Mouse (Mus musculus) midbrain, embryonic 11.5 days (tissue): ENCODE measurements around the gene Adarb2. TPM values are rescaled to one million over a fixed set of nuclear protein-coding genes. Genes with fewer than 3 reads are reported as not detected.

Experiments
- ATAC-seq: fragments of 200-750 bp; cut with Nextera tagmentation; 2 replicates; pipeline ENCODE4 v1.8.0; 2017; ENCODE audit warnings: moderate TSS enrichment, moderate library complexity; ENCODE audit not compliant: low FRiP score
- DNase-seq: peaks from one replicate; pipeline ENCODE4 v3.0.0; 2015; ENCODE audit warnings: low spot score; ENCODE audit errors: missing footprints
- H3K27ac ChIP-seq: fragments of 300-500 bp; sonication (generic); 2 replicates; pipeline ENCODE4 v1.5.1; 2014; ENCODE audit warnings: low read depth, low read length
- H3K27me3 ChIP-seq: fragments of 300-500 bp; sonication (generic); 2 replicates; pipeline ENCODE4 v1.6.1; 2014; ENCODE audit warnings: mild to moderate bottlenecking, low read length, moderate library complexity, mixed read lengths; ENCODE audit not compliant: control insufficient read depth, insufficient read depth
- H3K36me3 ChIP-seq: fragments of 300-500 bp; sonication (generic); 2 replicates; pipeline ENCODE4 v1.6.1; 2014; ENCODE audit warnings: mild to moderate bottlenecking, low read length, moderate library complexity, mixed read lengths; ENCODE audit not compliant: control insufficient read depth, insufficient read depth
- H3K4me1 ChIP-seq: fragments of 300-500 bp; sonication (generic); 2 replicates; pipeline ENCODE4 v1.6.1; 2014; ENCODE audit warnings: low read length; ENCODE audit not compliant: control insufficient read depth, insufficient read depth
- H3K4me2 ChIP-seq: fragments of 300-500 bp; sonication (generic); 2 replicates; pipeline ENCODE4 v1.6.1; 2014; ENCODE audit warnings: mild to moderate bottlenecking, moderate library complexity
- H3K4me3 ChIP-seq: fragments of 300-500 bp; sonication (generic); 2 replicates; pipeline ENCODE4 v1.5.1; 2014; ENCODE audit warnings: low read depth, low read length
- H3K9ac ChIP-seq: fragments of 300-500 bp; sonication (generic); 2 replicates; pipeline ENCODE4 v1.6.1; 2014; ENCODE audit warnings: low read length
- H3K9me3 ChIP-seq: fragments of 300-500 bp; sonication (generic); 2 replicates; pipeline ENCODE4 v1.6.1; 2016; ENCODE audit warnings: low read length; ENCODE audit not compliant: control insufficient read depth
- WGBS: fragments of 180-500 bp; shearing (Covaris S2); extraction: QIAGEN DNeasy Blood & Tissue Kit; methylation state at CpG from one replicate; pipeline ENCODE4 v1.1.7; 2014; 5-methylcytosine and 5-hydroxymethylcytosine counted together
- polyA plus RNA-seq: library from polyadenylated mRNA; unstranded; fragments of >200 nt; fragmentation: Nextera tagmentation; extraction: Ambion mirVana; gene quantifications from 2 replicates; pipeline ENCODE4 v1.2.1, GENCODE M21; 2014

The Adarb2 gene
- polyA plus RNA-seq, 1 experiment from 2014 or later, result 5.9 TPM

DNA sequence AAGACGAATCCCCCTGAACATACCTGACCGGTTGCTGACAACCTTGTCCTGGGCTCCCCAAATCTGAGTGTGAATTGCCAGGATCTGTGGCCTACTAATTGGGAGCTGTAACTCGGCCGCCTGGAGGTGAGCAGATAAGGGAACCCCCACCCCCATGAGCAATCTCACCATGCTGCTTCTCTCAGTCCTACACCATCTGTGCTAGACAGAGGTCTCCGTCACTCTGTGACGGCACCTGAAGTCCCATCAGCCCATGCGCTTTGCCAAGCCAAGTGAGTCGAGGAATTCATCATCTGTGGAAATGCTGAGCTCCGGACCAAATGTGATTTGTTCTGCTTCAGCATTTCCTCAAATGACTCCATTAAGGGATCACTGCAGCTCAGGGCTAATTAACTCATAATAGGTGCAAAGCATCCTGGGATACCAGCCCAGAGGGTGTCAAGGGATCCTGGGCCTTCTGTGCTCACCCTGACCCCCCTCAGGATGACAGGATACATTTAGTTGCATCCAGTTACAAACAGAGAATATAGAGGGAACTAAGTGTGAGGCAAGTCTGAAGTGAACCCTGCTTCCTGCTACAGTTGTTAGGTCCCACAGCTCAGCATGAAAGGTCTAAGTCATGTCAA lies 462.1 kb downstream of the Adarb2 start:
- Histone ChIP-seq H3K4me2 (no peak overlapping the region), H3K4me1 (no peaks in the 10 kb centered on the region), H3K4me3 (no peak overlapping the region), H3K36me3 (no peaks in the 10 kb centered on the region), H3K9me3 (no peaks in the 10 kb centered on the region), H3K9ac (no peak overlapping the region), H3K27ac (no peak overlapping the region), H3K27me3 (no peaks in the 10 kb centered on the region)
- no peak for ATAC-seq
- DNase-seq, result peak; percentile 49
- WGBS, result 82% methylated on average over 9 of the region's 9 CpGs

DNA sequence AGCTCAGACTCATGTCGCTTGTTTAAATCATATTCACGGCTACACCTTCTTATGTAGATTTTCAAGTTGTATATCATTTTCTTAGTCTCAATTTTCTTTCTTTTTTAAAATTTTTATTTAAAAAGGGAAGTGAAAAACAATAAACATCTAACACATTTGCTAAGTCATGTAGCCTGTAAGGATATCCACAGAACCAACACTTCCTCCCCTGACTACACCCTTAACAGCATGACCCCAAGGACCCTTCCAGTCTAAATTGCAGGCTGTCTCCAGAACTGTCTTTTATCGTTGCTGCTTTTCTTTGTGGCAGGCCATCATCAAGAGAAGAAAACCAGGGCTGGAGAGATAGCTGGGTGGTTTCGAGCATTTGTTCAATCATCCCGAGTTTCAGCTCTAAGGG lies 474.5 kb downstream of the Adarb2 start:
- H3K4me3 ChIP-seq, result no peak overlapping the region
- 89% methylated on average over 5 of the region's 5 CpGs for WGBS

DNA sequence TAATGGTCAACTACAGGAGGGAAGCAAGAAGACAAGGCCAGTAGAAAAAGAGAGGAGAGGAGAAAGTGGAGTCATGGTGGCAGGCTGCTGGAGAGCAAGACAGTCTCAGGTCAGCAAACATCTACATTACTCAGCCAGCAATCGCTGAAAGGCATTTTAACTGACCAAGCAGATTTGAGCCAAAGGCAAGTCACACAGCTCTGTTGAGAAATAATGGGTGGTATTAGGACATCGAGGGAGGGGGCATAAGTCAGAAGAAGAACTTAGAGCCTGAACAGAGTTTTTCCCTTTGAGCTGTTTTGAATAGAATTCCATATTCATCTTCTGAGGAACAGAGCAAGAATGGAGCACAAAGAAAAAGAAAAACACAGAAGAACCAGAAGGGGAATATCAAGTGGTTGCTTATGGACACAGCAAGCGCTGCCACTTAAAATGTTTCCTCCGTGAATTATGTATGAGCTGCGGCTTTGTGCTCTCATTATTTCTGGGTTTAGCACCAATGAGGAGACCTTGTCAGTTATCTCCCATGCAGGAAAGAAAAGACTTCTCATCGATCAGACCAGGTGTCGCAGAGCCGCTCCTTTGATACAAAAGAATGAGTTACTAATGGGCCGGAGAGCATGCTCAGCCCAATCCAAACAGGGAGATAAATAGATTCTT lies 477.9 kb downstream of the Adarb2 start:
- 43% methylated on average over 9 of the region's 9 CpGs for WGBS
- DNase-seq, result peak; percentile 88
- peak; percentile 86 for ATAC-seq

More for the DNA sequence above, 474.5 kb downstream of the Adarb2 start:
- Histone ChIP-seq H3K9ac (no peak overlapping the region), H3K4me2 (no peak overlapping the region), H3K9me3 (no peaks in the 10 kb centered on the region), H3K4me1 (peaks cover 8% of the 10 kb centered on the region; the same call in 1 of the 2 replicates), H3K36me3 (no peaks in the 10 kb centered on the region), H3K27ac (no peak overlapping the region), H3K27me3 (no peaks in the 10 kb centered on the region)
- ATAC-seq, result no peak
- DNase-seq, result no peak

DNA sequence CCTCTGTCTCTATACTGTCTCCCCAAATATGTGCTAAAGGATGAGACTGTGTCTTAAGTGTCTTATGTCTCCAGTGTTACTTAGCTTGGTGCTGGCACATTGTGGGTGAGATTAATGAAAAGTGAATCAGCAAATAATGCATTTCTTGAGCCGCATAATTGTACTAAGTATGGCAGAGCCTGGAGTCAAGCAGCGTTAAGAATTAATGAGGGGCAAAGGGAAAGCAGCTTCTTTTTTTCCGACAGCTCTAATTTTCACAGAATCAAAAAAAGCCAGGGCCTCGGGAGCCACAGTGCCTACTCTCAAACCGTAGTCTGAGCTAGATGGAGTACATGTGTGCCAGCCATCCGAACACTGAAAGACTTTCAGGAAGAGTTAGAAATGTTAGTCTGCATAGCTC lies 488.8 kb downstream of the Adarb2 start:
- DNase-seq (no peak), ATAC-seq (no peak)
- Histone ChIP-seq H3K4me2 (no peak overlapping the region), H3K27me3 (no peaks in the 10 kb centered on the region), H3K36me3 (no peaks in the 10 kb centered on the region), H3K9me3 (no peaks in the 10 kb centered on the region), H3K4me1 (no peaks in the 10 kb centered on the region), H3K9ac (no peak overlapping the region), H3K4me3 (no peak overlapping the region), H3K27ac (no peak overlapping the region)
- 68% methylated on average over 6 of the region's 6 CpGs for WGBS

More for the DNA sequence above, 477.9 kb downstream of the Adarb2 start:
- no peak overlapping the region for H3K4me3 ChIP-seq
- H3K27me3 ChIP-seq, result no peaks in the 10 kb centered on the region
- H3K4me2 ChIP-seq, result no peak overlapping the region
- H3K9ac ChIP-seq, result no peak overlapping the region
- peak overlapping the region; percentile 32; the same call in 1 of the 2 replicates for H3K27ac ChIP-seq
- no peaks in the 10 kb centered on the region for H3K9me3 ChIP-seq
- no peaks in the 10 kb centered on the region for H3K36me3 ChIP-seq
- peaks cover 8% of the 10 kb centered on the region; the same call in 1 of the 2 replicates for H3K4me1 ChIP-seq

DNA sequence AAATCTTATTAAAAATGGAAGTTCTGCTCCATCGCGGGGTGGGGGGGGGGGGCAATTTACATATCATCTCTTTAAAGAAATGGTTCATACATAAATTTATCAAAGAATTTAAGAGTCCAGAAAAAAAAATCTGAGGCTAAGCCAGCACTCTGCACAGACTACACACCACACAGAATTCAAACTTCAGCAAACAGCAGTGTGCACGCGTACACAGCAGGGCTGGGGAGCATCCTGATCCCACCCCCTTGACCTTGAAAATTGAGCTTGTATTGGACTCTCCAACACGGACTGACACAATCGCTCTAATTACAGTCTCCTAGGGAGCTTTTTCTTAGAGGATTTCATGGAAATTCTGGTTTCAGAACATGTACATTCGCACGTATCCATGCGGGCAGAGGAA lies 490.1 kb downstream of the Adarb2 start:
- ATAC-seq (peak; percentile 54; the same call in 1 of the 2 replicates), DNase-seq (no peak)
- H3K27ac ChIP-seq, result no peak overlapping the region
- H3K9ac ChIP-seq, result no peak overlapping the region
- no peak overlapping the region for H3K4me3 ChIP-seq
- WGBS, result 86% methylated on average over 9 of the region's 9 CpGs
- H3K9me3 ChIP-seq, result no peaks in the 10 kb centered on the region
- no peaks in the 10 kb centered on the region for H3K27me3 ChIP-seq
- H3K4me2 ChIP-seq, result no peak overlapping the region
- H3K36me3 ChIP-seq, result no peaks in the 10 kb centered on the region
- H3K4me1 ChIP-seq, result no peaks in the 10 kb centered on the region

DNA sequence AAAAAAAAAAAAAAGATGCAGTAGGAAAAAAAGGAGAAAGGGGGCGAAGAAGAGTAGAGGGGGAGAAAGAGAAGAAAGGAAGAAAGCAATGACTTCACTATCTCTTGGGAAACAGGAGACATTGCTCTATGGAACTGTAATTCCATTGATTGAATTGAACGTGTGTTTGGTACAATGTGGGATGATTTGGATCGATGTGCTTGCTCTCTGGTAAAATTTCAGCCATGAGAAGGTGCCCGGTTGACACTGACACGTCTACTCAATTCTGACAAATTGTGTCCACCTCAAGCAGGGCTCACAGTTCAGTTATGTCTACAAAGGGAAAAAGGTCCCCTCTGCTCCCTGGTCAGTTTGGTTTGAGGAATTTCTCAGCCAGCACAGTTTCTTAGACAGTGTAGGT lies 495.8 kb downstream of the Adarb2 start:
- Histone ChIP-seq H3K4me3 (no peak overlapping the region), H3K27ac (no peak overlapping the region), H3K27me3 (no peaks in the 10 kb centered on the region), H3K9ac (no peak overlapping the region), H3K4me1 (no peaks in the 10 kb centered on the region), H3K36me3 (no peaks in the 10 kb centered on the region), H3K4me2 (no peak overlapping the region), H3K9me3 (no peaks in the 10 kb centered on the region)
- ATAC-seq, result no peak
- 87% methylated on average over 5 of the region's 5 CpGs for WGBS
- no peak for DNase-seq

DNA sequence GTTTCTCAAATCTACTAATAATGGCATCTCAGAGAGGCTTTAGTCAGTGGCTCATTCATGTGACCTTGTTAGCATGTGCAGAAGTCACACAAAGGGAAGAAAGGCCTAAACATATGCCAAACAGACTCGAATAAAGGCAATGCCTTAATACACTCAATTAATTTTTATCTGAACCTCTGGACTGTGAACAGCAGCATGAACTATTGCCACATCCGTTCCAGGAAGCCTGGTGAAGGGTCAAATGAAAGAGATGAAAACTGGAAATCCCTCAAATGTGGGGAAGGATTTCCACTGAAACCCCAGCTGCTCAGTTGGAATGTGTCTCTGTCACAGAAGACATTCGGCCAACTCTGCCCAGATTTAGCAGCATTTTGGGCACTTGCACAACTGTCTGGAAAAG lies 497.2 kb downstream of the Adarb2 start:
- H3K9me3 ChIP-seq, result no peaks in the 10 kb centered on the region
- H3K27me3 ChIP-seq, result no peaks in the 10 kb centered on the region
- H3K36me3 ChIP-seq, result no peaks in the 10 kb centered on the region
- H3K4me3 ChIP-seq, result no peak overlapping the region
- H3K4me1 ChIP-seq, result no peaks in the 10 kb centered on the region
- WGBS, result 68% methylated on average over 3 of the region's 3 CpGs
- no peak overlapping the region for H3K4me2 ChIP-seq
- H3K9ac ChIP-seq, result no peak overlapping the region
- no peak overlapping the region for H3K27ac ChIP-seq
- DNase-seq, result no peak
- ATAC-seq, result no peak

DNA sequence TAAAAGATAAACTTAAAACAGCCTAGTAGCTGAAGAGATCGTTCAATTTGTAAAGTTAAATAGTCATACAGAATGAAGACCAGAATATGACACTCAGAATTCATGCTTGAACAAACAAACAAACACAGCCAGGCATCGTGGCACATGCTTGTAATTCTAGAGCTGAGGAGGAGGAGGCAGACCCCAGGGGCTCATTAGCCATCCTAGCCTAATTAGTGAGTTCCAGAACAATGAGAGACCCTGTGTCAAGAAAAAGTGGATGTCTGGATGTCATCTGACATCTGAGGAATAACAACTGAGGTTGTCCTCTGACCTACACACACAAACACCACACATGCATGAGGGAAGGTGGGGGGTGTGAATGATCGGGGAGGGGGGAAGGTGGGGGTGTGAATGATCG lies 498.3 kb downstream of the Adarb2 start:
- Histone ChIP-seq H3K4me2 (no peak overlapping the region), H3K9ac (no peak overlapping the region), H3K27ac (no peak overlapping the region), H3K36me3 (no peaks in the 10 kb centered on the region), H3K27me3 (no peaks in the 10 kb centered on the region), H3K9me3 (no peaks in the 10 kb centered on the region), H3K4me3 (no peak overlapping the region), H3K4me1 (no peaks in the 10 kb centered on the region)
- DNase-seq, result no peak
- WGBS, result 72% methylated on average over 4 of the region's 4 CpGs
- no peak for ATAC-seq

DNA sequence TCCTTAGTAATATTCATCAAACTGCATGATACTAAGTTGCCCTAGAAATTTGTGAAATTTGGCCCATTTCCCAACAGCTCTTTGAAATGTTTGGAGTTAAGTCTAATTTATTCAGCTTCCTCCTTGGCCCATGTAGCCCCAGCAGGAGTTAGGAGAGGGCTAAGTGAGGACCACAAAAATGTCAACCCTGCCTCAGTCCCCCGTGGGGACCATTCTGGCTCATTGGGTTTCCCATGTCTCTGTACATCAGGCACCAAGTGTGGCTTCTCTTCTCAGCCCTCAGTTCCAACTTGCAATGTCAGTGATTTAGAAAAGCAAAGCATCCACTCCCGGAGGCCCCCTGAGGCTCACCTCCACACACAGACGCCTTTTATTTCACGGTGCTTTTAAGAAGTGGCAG lies 502.6 kb downstream of the Adarb2 start:
- no peak for ATAC-seq
- 54% methylated on average over 4 of the region's 4 CpGs for WGBS

More for the DNA sequence above, 502.6 kb downstream of the Adarb2 start:
- Histone ChIP-seq H3K9ac (no peak overlapping the region), H3K27me3 (no peaks in the 10 kb centered on the region), H3K27ac (no peak overlapping the region), H3K36me3 (no peaks in the 10 kb centered on the region), H3K4me2 (no peak overlapping the region), H3K9me3 (no peaks in the 10 kb centered on the region), H3K4me3 (no peak overlapping the region), H3K4me1 (no peaks in the 10 kb centered on the region)
- no peak for DNase-seq
